Mouse (Mus musculus) lung, adult 2 months (tissue): ENCODE measurements around the gene Scgb1b7. TPM values are rescaled to one million over a fixed set of nuclear protein-coding genes. Genes with fewer than 3 reads are reported as not detected.
"Not testable (repeated sequence)": the region's sequence is repeated elsewhere in the genome, so short reads cannot be mapped to it uniquely, and the experiment has no call there.

Source experiments
- DNase-seq: peaks from one replicate; pipeline ENCODE4 v3.0.0; 2022
- H3K4me1 ChIP-seq: fragments of 200-500 bp; 2 replicates; pipeline ENCODE4 v1.6.1; 2011; ENCODE audit warnings: low read length; ENCODE audit not compliant: control insufficient read depth, insufficient read depth
- H3K4me3 ChIP-seq: fragments of 200-500 bp; replicated peaks from 2 replicates; pipeline ENCODE3; 2011; ENCODE audit warnings: low read depth, mild to moderate bottlenecking, control low read depth, low read length; ENCODE audit errors: extremely low read depth
- WGBS: fragments of 180-500 bp; shearing (Covaris S2); methylation state at CpG from one replicate; pipeline ENCODE4 v1.1.7; 2018; 5-methylcytosine and 5-hydroxymethylcytosine counted together
- polyA plus RNA-seq: library from polyadenylated mRNA; depleted of rRNA; stranded (reverse); fragments of >200 nt; gene quantifications from 2 replicates; pipeline ENCODE4 v1.2.3, GENCODE M21; 2012; rRNA removed

Gene Scgb1b7
- not detected in 2 replicates for polyA plus RNA-seq

- not testable (repeated sequence) for H3K4me3 ChIP-seq, H3K4me1 ChIP-seq, DNase-seq
- WGBS: 61% methylated on average over 5 of the region's 5 CpGs
Measured at GRCm38 (mm10) chr7:31712365-31712764, at the start of gene Scgb1b7. Scgb1b7 (plus strand) TSS chr7:31712665.

- not testable (repeated sequence) for H3K4me3 ChIP-seq, H3K4me1 ChIP-seq, DNase-seq
Measured at GRCm38 (mm10) chr7:31705657-31706056, 6.8 kb upstream of the Scgb1b7 start, which contains the start of gene Scgb2b7. Scgb2b7 (minus strand) TSS chr7:31705757.

Other genes with a start within 250 kb of the Scgb1b7 start
- not detected in 2 replicates for gene Scgb2b7, start 6.9 kb upstream of the Scgb1b7 start, polyA plus RNA-seq